26 mouse cellular contexts compared by ENCODE assay signal in the genomic region with DNA sequence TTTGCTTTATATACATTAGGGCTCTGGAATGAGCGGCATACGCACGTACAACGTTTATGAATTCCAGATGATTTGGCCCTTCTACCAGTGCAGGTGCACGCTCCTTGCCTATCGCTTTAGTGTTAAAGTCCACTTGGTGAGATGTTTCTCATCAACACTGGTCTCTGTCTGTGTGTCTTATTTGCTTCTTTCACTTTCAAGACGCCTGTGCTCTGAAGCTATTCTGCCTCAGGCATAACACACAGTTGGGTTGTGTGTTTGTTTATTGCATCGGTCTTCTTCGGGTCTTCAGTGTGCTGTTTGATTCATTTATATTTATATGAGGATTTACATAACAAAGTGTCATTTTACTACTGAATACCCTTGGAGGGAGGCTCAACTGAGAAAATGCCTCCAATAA. TPM values are rescaled to one million over a fixed set of nuclear protein-coding genes. Genes with fewer than 3 reads are reported as not detected.
DNase-seq lines count a peak whose midpoint lies in the region; ATAC-seq and TF ChIP-seq lines count a peak whose summit lies in the region.
"Had no signal": no experiment of that assay in that cellular context is flagged by ENCODE, and none has a peak within 500 bp of the region (broad histone marks: within the 10 kb centered on the region; RNA-seq: fewer than 3 reads in every experiment).

No protein-coding gene starts in this region.

- no peak overlapping the region for H3K4me3 ChIP-seq in liver, adult 2 months (ENCODE audit: insufficient read depth, low read depth, low read length)
- no peak overlapping the region for H3K4me3 ChIP-seq in liver, embryonic 12.5 days
- H3K4me3 ChIP-seq in embryonic facial prominence, embryonic 15.5 days (replicated peaks), result no peak overlapping the region
- H3K4me3 ChIP-seq in megakaryocyte, embryonic 14.5 days (replicated peaks), result peak overlapping the region; percentile 73
- H3K4me3 ChIP-seq in gastrocnemius, adult 2 months, result no peak overlapping the region; the same call in 1 of the 2 replicates
- H3K4me3 ChIP-seq: embryonic facial prominence, embryonic 13.5 days; forebrain, embryonic 12.5 days; heart, embryonic 13.5 days; kidney, embryonic 15.5 days; layer of hippocampus, adult 2 months; left cerebral cortex, adult 2 months; lung, embryonic 15.5 days; midbrain, embryonic 13.5 days; neural tube, embryonic 13.5 days had no signal

- no peak for TF ChIP-seq POLR2A in liver, adult 2 months (IDR thresholded peaks at IDR 0.05; ENCODE audit: extremely low read depth, insufficient read depth, low read length)

- H3K79me2 ChIP-seq in liver, adult 2 months (ENCODE audit: control insufficient read depth, insufficient read depth, low read length), result no peaks in the 10 kb centered on the region

- peak overlapping the region; percentile 44 for H3K27ac ChIP-seq in liver, adult 2 months (replicated peaks; ENCODE audit: insufficient read depth, low read depth, low read length)
- no peak overlapping the region for H3K27ac ChIP-seq in liver, embryonic 12.5 days
- H3K27ac ChIP-seq in embryonic facial prominence, embryonic 15.5 days (replicated peaks), result no peak overlapping the region
- no peak overlapping the region for H3K27ac ChIP-seq in gastrocnemius, adult 2 months
- H3K27ac ChIP-seq: embryonic facial prominence, embryonic 13.5 days; forebrain, embryonic 12.5 days; heart, embryonic 13.5 days; hindbrain, postnatal 0 days; kidney, embryonic 15.5 days; layer of hippocampus, adult 2 months; left cerebral cortex, adult 2 months; lung, embryonic 15.5 days; midbrain, embryonic 13.5 days; neural tube, embryonic 13.5 days had no signal

- H3K4me2 ChIP-seq in liver, embryonic 12.5 days, result no peak overlapping the region
- H3K4me2 ChIP-seq in embryonic facial prominence, embryonic 15.5 days (replicated peaks), result no peak overlapping the region
- H3K4me2 ChIP-seq: embryonic facial prominence, embryonic 13.5 days; forebrain, embryonic 12.5 days; heart, embryonic 13.5 days; kidney, embryonic 15.5 days; lung, embryonic 15.5 days; midbrain, embryonic 13.5 days; neural tube, embryonic 13.5 days had no signal

- peaks cover 3% of the 10 kb centered on the region; the same call in 1 of the 2 replicates for H3K4me1 ChIP-seq in liver, adult 2 months (ENCODE audit: control insufficient read depth, insufficient read depth, low read length)
- H3K4me1 ChIP-seq in liver, embryonic 12.5 days, result peaks cover 17% of the 10 kb centered on the region; the same call in 1 of the 2 replicates
- H3K4me1 ChIP-seq in embryonic facial prominence, embryonic 15.5 days, result 0 out of 2 replicates have a peak, but pooled peaks cover 4% of the 10 kb centered on the region
- H3K4me1 ChIP-seq in megakaryocyte, embryonic 14.5 days, result peaks cover 52% of the 10 kb centered on the region
- H3K4me1 ChIP-seq: forebrain, embryonic 12.5 days; heart, embryonic 13.5 days; lung, embryonic 15.5 days; midbrain, embryonic 13.5 days; neural tube, embryonic 13.5 days had no signal

- no peak for ATAC-seq in liver, embryonic 12.5 days
- 0 out of 2 replicates have a peak, but pooled peaks have one; percentile 47 for ATAC-seq in embryonic facial prominence, embryonic 15.5 days (ENCODE audit: insufficient number of reproducible peaks, low FRiP score, low TSS enrichment, low read depth)
- ATAC-seq: forebrain, postnatal 0 days; hindbrain, postnatal 0 days; midbrain, embryonic 13.5 days had no signal

- intact Hi-C loops in left cerebral cortex, postnatal 25 days (cut with DNase I), result no loop called here
- intact Hi-C loops in gastrocnemius, adult 2 months (cut with DNase I), result no loop called here

- WGBS in liver, adult 2 months, result 91% methylated on average over 9 of the region's 9 CpGs
- WGBS in liver, embryonic 12.5 days (ENCODE audit: insufficient replicate concordance), result 84% methylated on average over 9 of the region's 9 CpGs
- 57% methylated on average over 9 of the region's 9 CpGs for WGBS in embryonic facial prominence, embryonic 15.5 days

- no peaks in the 10 kb centered on the region for H3K9me3 ChIP-seq in liver, embryonic 12.5 days (replicated peaks)
- H3K9me3 ChIP-seq in embryonic facial prominence, embryonic 15.5 days (replicated peaks), result no peaks in the 10 kb centered on the region
- H3K9me3 ChIP-seq in megakaryocyte, embryonic 14.5 days, result no peaks in the 10 kb centered on the region
- H3K9me3 ChIP-seq: embryonic facial prominence, embryonic 13.5 days; forebrain, embryonic 12.5 days; heart, embryonic 13.5 days; kidney, embryonic 15.5 days; lung, embryonic 15.5 days; midbrain, embryonic 13.5 days; neural tube, embryonic 13.5 days had no signal

- no peak for DNase-seq in liver, adult 2 months (ENCODE audit: extremely low read depth, low read depth, low spot score)
- DNase-seq in left cerebral cortex, postnatal 25 days (ENCODE audit: low spot score in 2 of 2), result no peak
- no peak for DNase-seq in gastrocnemius, adult 2 months
- DNase-seq in embryo, embryonic 11 days, result no peak
- DNase-seq: adrenal gland, adult 8-10 months; cerebellum, adult 2 months; cerebellum, postnatal 25 days; forebrain, postnatal 0 days; gastrocnemius, postnatal 10 days; heart, postnatal 10 days; kidney, postnatal 25 days; liver; thymus, postnatal 4 days had no signal

- H3K27me3 ChIP-seq in liver, adult 2 months (ENCODE audit: control insufficient read depth, insufficient read depth, low read length), result no peaks in the 10 kb centered on the region
- H3K27me3 ChIP-seq in liver, embryonic 12.5 days (replicated peaks), result no peaks in the 10 kb centered on the region
- H3K27me3 ChIP-seq in embryonic facial prominence, embryonic 15.5 days, result no peaks in the 10 kb centered on the region
- no peaks in the 10 kb centered on the region for H3K27me3 ChIP-seq in megakaryocyte, embryonic 14.5 days (replicated peaks)
- H3K27me3 ChIP-seq: embryonic facial prominence, embryonic 13.5 days; forebrain, embryonic 12.5 days; heart, embryonic 13.5 days; kidney, embryonic 15.5 days; lung, embryonic 15.5 days; midbrain, embryonic 13.5 days; neural tube, embryonic 13.5 days had no signal

- H3K36me3 ChIP-seq in liver, adult 2 months (ENCODE audit: control insufficient read depth, insufficient read depth, low read length), result peaks cover 35% of the 10 kb centered on the region
- H3K36me3 ChIP-seq in liver, embryonic 12.5 days, result no peaks in the 10 kb centered on the region
- H3K36me3 ChIP-seq in embryonic facial prominence, embryonic 15.5 days, result no peaks in the 10 kb centered on the region
- H3K36me3 ChIP-seq in megakaryocyte, embryonic 14.5 days (replicated peaks; ENCODE audit: low read length), result peaks cover 6% of the 10 kb centered on the region
- H3K36me3 ChIP-seq: embryonic facial prominence, embryonic 13.5 days; forebrain, embryonic 12.5 days; heart, embryonic 13.5 days; kidney, embryonic 15.5 days; lung, embryonic 15.5 days; midbrain, embryonic 13.5 days; neural tube, embryonic 13.5 days had no signal

- no peak overlapping the region for H3K9ac ChIP-seq in liver, adult 2 months (ENCODE audit: low read depth, low read length)
- H3K9ac ChIP-seq in liver, embryonic 12.5 days, result no peak overlapping the region
- no peak overlapping the region for H3K9ac ChIP-seq in embryonic facial prominence, embryonic 15.5 days
- H3K9ac ChIP-seq: embryonic facial prominence, embryonic 13.5 days; forebrain, embryonic 12.5 days; forebrain, postnatal 0 days; heart, embryonic 13.5 days; kidney, embryonic 15.5 days; lung, embryonic 15.5 days; midbrain, embryonic 13.5 days; neural tube, embryonic 13.5 days had no signal

- no peak for TF ChIP-seq CTCF in liver, adult 2 months (IDR thresholded peaks at IDR 0.05; ENCODE audit: low read depth, low read length)
- TF ChIP-seq CTCF in gastrocnemius, adult 2 months (IDR thresholded peaks at IDR 0.05), result no peak

RNA-seq across cellular contexts. Expression of gene Gramd1c, which starts 36.3 kb away (rescaled TPM):
- total RNA-seq in liver, adult 2 months (2014; rRNA removed), result 29.9 and 48.5 TPM in 2 replicates
- 6.1 and 6.6 TPM in 2 replicates for polyA plus RNA-seq in liver, adult 2 months (2012; rRNA removed)
- polyA plus RNA-seq in liver, embryonic 12.5 days (2016; fragmentation: Nextera tagmentation; extraction: Ambion mirVana), result 3.4 and 3.7 TPM in 2 replicates
- polyA plus RNA-seq in embryonic facial prominence, embryonic 15.5 days (2015; fragmentation: Nextera tagmentation; extraction: Ambion mirVana), result 8.0 and 9.6 TPM in 2 replicates
- polyA plus RNA-seq in megakaryocyte, embryonic 14.5 days (2012; ENCODE audit: insufficient read depth, low replicate concordance), result 1.5 TPM in 1 of 2 replicates, not detected in the other
- 1 to 10 TPM; 1.4 to 3.2 TPM for total RNA-seq in left cerebral cortex, postnatal 25 days (2021)
- total RNA-seq in gastrocnemius, adult 2 months (2021), result under 1 TPM; 0.18 to 0.42 TPM

RNA-seq across cellular contexts. Expression of gene Zdhhc23, which starts 47.2 kb away (rescaled TPM):
- 0.09 and 0.20 TPM in 2 replicates for total RNA-seq in liver, adult 2 months (2014; rRNA removed)
- polyA plus RNA-seq in liver, adult 2 months (2012; rRNA removed), result 0.07 and 0.32 TPM in 2 replicates
- 0.48 and 0.66 TPM in 2 replicates for polyA plus RNA-seq in liver, embryonic 12.5 days (2016; fragmentation: Nextera tagmentation; extraction: Ambion mirVana)
- polyA plus RNA-seq in embryonic facial prominence, embryonic 15.5 days (2015; fragmentation: Nextera tagmentation; extraction: Ambion mirVana), result 1.1 and 1.3 TPM in 2 replicates
- 0.12 TPM in 1 of 2 replicates, not detected in the other for polyA plus RNA-seq in megakaryocyte, embryonic 14.5 days (2012; ENCODE audit: insufficient read depth, low replicate concordance)
- 10 to 100 TPM; 27.0 to 28.5 TPM for total RNA-seq in left cerebral cortex, postnatal 25 days (2021)
- total RNA-seq in gastrocnemius, adult 2 months (2021), result 10 to 100 TPM in 1 of 2 experiments, 1 to 10 TPM in 1; 8.4 to 24.7 TPM
